Mouse (Mus musculus) midbrain, embryonic 10.5 days (tissue): Measurements from ENCODE around the gene Arhgap29. TPM values are rescaled to one million over a fixed set of nuclear protein-coding genes. Genes with fewer than 3 reads are reported as not detected.

Experiments used
- DNase-seq: peaks from one replicate; pipeline ENCODE4 v3.0.0-alpha.2; 2017; ENCODE audit warnings: low spot score
- H3K27ac ChIP-seq: fragments of 300-500 bp; sonication (generic); replicated peaks from 2 replicates; pipeline ENCODE4 v1.5.1; 2016; ENCODE audit warnings: mild to moderate bottlenecking
- H3K27me3 ChIP-seq: fragments of 300-500 bp; sonication (generic); 2 replicates; pipeline ENCODE4 v1.6.1; 2016; ENCODE audit warnings: low read depth, mild to moderate bottlenecking; ENCODE audit not compliant: poor library complexity, severe bottlenecking
- H3K36me3 ChIP-seq: fragments of 300-500 bp; sonication (generic); 2 replicates; pipeline ENCODE4 v1.6.1; 2016; ENCODE audit warnings: mild to moderate bottlenecking, moderate library complexity
- H3K4me1 ChIP-seq: fragments of 300-500 bp; sonication (generic); 2 replicates; pipeline ENCODE4 v1.6.1; 2016
- H3K4me3 ChIP-seq: fragments of 300-500 bp; sonication (generic); 2 replicates; pipeline ENCODE4 v1.5.1; 2016; ENCODE audit warnings: mild to moderate bottlenecking, moderate library complexity
- H3K9me3 ChIP-seq: fragments of 300-500 bp; sonication (generic); replicated peaks from 2 replicates; pipeline ENCODE4 v1.6.1; 2016; ENCODE audit warnings: mild to moderate bottlenecking
- WGBS: fragments of 180-500 bp; shearing (Covaris S2); methylation state at CpG from one replicate; pipeline ENCODE4 v1.1.7; 2016; 5-methylcytosine and 5-hydroxymethylcytosine counted together
- polyA plus RNA-seq: library from polyadenylated mRNA; unstranded; fragments of >200 nt; fragmentation: Nextera tagmentation; extraction: Ambion mirVana; gene quantifications from 2 replicates; pipeline ENCODE4 v1.2.1, GENCODE M21; 2016

Arhgap29 gene
- polyA plus RNA-seq, 1 experiment from 2014 or later: 27.0 TPM

- Histone ChIP-seq H3K9me3 (no peaks in the 10 kb centered on the region), H3K27ac (no peak overlapping the region), H3K4me3 (no peak overlapping the region), H3K27me3 (peaks cover 40% of the 10 kb centered on the region; the same call in 1 of the 2 replicates), H3K36me3 (no peaks in the 10 kb centered on the region), H3K4me1 (peaks cover 18% of the 10 kb centered on the region)
- WGBS: 60% methylated on average over 9 of the region's 9 CpGs
- DNase-seq: no peak
These were observed 106.3 kb downstream of the Arhgap29 start for GRCm38 (mm10) chr3:122058439-122059198.

DNA sequence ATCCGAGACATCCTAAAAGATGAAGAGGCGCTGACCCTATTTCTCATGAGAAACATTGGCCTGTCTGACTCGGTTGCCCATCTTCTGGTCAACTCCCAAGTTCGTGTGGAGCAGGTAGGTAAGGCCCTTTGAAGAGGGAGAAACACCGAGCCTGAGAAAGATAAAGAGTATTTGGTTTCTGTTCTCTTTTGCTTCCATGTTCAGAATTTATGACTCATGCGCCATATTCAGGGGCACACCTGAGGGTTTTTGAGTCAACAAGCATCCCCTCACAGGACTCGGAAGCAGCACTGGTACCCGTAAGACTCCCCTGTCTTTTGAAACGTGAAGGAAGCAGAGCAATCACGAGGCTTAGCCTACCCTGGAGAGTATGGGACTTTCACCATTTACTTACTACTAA lies 110.2 kb downstream of the Arhgap29 start:
- Histone ChIP-seq H3K4me1 (no peaks in the 10 kb centered on the region), H3K27me3 (peaks cover 20% of the 10 kb centered on the region; the same call in 1 of the 2 replicates), H3K9me3 (no peaks in the 10 kb centered on the region), H3K4me3 (no peak overlapping the region), H3K36me3 (no peaks in the 10 kb centered on the region), H3K27ac (no peak overlapping the region)
- WGBS: 91% methylated on average over 10 of the region's 10 CpGs
- DNase-seq: no peak

DNA sequence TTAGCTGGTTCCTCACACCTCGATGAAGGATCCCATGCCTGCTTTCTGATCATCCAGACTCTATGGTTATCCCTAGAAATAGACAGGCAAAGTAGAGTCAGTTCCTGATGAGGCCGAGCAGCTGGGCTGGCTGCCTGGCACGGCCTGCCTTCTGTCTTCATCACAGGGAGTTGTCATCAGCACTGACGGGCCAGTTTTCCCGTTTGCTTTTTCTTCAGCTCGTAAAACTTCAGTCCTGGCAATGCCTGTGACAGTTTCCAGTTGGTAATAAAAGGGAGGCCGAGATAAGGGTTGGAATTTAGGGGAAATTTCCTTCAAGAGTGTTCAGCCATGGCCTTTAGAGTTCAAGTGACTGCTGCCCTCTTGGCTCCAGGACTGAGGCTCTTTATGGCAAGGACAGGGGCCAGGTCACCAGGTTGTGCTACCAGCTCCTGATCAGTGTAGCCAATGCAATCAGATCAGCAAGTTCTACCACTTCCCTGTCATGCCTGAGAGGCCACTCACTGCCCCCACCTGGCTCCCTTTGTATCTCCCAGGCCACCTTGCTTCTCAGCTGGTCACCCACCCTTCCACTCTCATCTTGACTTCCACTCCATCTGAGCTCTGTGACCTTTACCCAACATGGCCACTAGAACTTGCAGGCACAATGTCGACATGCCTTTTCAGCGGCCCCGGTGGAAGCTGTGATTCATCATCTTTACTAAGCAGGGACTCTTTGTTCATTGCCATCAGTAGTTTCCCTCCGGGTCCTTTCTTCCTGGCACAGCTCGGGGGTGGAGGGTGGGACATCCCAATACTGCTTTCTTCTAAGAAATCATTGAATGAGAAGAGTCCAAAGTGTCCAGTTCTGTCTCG lies 112.4 kb downstream of the Arhgap29 start:
- no peak for DNase-seq
- WGBS: 92% methylated on average over 13 of the region's 13 CpGs
- H3K27ac ChIP-seq: no peak overlapping the region
- H3K4me3 ChIP-seq: no peak overlapping the region
- peaks cover 7% of the 10 kb centered on the region; the same call in 1 of the 2 replicates for H3K27me3 ChIP-seq
- no peaks in the 10 kb centered on the region for H3K36me3 ChIP-seq
- no peaks in the 10 kb centered on the region for H3K4me1 ChIP-seq
- H3K9me3 ChIP-seq: no peaks in the 10 kb centered on the region

Other genes with a start within 250 kb of the Arhgap29 start
- gene F3, start 229.0 kb upstream of the Arhgap29 start, polyA plus RNA-seq: 4.6 and 5.8 TPM in 2 replicates
- 41.3 and 48.6 TPM in 2 replicates for gene Abcd3, start 137.2 kb upstream of the Arhgap29 start, polyA plus RNA-seq
- gene Abca4, start 91.9 kb downstream of the Arhgap29 start, polyA plus RNA-seq: 2.2 and 2.6 TPM in 2 replicates